Mouse (Mus musculus): ENCODE results near the gene Sephs2.
"Not testable (repeated sequence)": the region's sequence is repeated elsewhere in the genome, so short reads cannot be mapped to it uniquely, and the experiment has no call there.

- TF ChIP-seq CTCF (IDR thresholded peaks at IDR 0.05); EP300 (IDR thresholded peaks at IDR 0.05; ENCODE audit: insufficient read depth, low read depth, low read length); POLR2A (IDR thresholded peaks at IDR 0.05; ENCODE audit: insufficient read depth, low read depth, low read length): not testable (repeated sequence)
Measured at GRCm38 (mm10) chr7:127250511-127250910, 23.3 kb downstream of the Sephs2 start.

Data from heart, adult 2 months (tissue).